Mouse (Mus musculus) left cerebral cortex, adult 8-10 months (tissue): ENCODE results near the gene Parva. TPM values are rescaled to one million over a fixed set of nuclear protein-coding genes. Genes with fewer than 3 reads are reported as not detected.
A peak's percentile ranks its signal among the peaks of the same experiment; 100 is the strongest.

Source experiments
- DNase-seq, 2 experiments: peaks; one replicate each; pipeline ENCODE4 v3.0.0; 2022; ENCODE audit warnings: low spot score in 2 of 2
- total RNA-seq, 4 experiments: library from RNA; stranded (reverse); gene quantifications; 2 replicates each; pipeline ENCODE4 v1.2.4; 2022

The Parva gene
- total RNA-seq, 4 experiments from 2014 or later = 46.7 to 58.2 (median 53.1) TPM

GRCm38 (mm10) chr7:112600163-112600562, 172.9 kb downstream of the Parva start:
- no peak for DNase-seq

GRCm38 (mm10) chr7:112602966-112603365, 175.7 kb downstream of the Parva start:
- no peak for DNase-seq

GRCm38 (mm10) chr7:112603496-112604170, 176.3 kb downstream of the Parva start:
- DNase-seq = no peak

DNA sequence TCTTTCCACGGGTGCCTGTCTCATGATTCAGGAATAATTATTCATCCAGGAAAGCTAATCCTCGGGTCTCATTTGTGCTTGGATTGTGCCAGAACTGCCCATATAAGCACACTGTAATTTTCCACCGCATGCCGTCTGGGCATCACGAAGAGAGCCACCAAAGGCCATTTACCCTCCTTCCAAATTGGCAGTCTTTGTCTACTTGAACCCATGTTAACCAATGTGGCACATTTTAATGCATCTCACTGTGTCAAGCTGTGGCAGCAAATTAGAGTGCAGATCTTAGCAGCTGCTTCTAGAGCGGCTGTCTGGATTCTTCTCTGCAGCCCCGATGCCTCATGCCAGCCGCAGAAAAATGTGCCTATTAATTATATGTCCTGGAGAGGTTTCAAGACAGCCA, 176.9 kb downstream of the Parva start:
- DNase-seq = no peak

DNA sequence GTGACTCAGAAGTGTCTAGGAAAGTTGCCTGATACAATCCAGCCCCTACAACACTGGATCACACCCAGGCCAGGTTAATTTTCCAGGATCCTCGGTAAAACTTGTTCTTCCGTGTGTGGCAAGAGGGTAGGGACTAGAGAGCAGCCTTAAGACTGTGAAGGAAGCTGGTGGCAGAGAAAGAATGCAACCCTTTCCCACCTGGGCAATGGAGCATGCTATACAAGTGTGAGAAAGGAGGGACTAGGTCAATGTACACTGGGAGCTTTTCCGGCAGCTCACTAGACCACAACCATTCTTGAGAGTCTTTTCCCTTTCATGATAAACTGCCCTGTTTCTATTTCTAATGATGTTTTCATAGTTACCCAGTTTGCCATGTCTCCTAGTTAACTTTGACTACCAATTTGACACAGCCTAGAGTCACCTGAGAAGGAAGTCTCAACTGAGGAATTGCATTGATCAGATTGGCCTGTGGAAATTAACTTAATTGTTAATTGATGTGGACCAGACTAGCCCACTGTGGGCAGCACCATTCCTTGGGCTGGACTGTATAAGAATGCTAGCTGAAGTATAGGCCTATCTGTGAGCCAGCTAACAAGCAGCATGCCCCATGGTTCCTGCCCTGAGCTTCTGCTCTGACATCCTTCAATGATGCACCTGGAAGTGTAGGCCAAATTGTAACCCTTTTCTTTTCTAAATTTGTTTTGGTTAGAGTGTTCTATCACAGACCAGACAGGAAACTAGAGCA, 186.9 kb downstream of the Parva start:
- no peak for DNase-seq

GRCm38 (mm10) chr7:112614791-112615668, 187.7 kb downstream of the Parva start:
- no peak for DNase-seq

- peak in 1 of 2 experiments; percentile 7 for DNase-seq
These were observed 193.2 kb downstream of the Parva start for GRCm38 (mm10) chr7:112620322-112621179.

DNA sequence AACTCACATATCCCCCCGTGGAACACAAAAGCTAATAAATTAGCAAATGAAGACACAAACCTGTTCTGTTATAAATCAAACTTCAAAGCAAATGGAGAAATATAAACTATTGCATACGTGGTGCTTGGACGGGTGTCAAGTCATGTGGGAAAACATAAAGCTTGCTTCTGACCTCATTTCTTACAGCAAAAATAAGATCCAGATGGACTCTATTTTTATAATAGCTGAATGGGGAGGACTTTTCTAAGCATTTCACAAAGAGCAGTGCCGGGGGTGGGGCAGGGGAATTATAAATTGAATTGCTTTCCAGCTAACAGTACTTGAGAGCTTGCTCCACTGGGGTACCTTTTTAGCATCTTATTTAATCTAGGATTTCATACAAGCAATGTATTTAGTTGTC, 200.2 kb downstream of the Parva start:
- DNase-seq = peak in 1 of 2 experiments; percentile 41

DNA sequence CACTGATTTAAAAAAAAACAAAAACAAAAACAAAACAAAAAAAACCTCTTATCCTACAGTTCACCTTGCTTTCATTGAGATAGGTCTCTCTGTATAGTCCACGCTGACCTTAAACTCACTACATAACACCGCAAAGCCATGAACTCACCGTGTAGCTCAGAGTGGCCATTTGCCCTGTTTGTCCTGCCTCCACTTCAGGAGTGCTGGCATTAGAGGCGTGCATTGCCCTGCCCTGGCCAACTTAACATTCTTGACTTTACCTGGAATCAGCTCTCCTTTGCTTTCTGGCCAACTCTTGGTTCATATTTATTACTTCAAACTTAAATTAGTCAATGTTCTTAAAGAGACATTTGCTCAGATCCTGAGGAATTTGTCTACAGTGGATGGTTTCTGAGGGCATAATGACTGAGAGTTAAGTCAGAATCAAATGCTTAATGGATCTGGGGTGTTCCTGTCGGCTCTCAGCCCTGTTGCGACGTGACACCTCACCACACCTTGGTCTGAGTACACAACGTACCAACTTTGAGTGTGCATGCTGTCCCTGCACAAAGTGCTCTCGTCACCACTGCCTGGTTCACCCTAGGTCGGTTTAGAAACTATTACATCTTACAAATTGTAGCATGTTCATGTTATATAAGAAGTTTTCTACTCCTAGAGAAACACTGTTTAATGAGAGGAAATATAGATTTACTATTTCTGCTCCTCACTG, 207.4 kb downstream of the Parva start:
- DNase-seq = no peak

GRCm38 (mm10) chr7:112635936-112636335, 208.6 kb downstream of the Parva start:
- no peak for DNase-seq

Other genes starting within 250 kb of the Parva start
- 100 to 1,000 TPM; 370 to 442 (median 419) TPM for gene Mical2, start 201.6 kb upstream of the Parva start, total RNA-seq